Mouse (Mus musculus) common myeloid progenitor, adult 5-6 weeks (primary cell): Measurements from ENCODE around the gene Gpc6. TPM values are rescaled to one million over a fixed set of nuclear protein-coding genes. Genes with fewer than 3 reads are reported as not detected.

Source experiments
- ATAC-seq: replicated peaks from 2 replicates; pipeline ENCODE4 v1.8.0; 2016; ENCODE audit warnings: low read depth, mild to moderate bottlenecking, moderate TSS enrichment, inconsistent platforms; ENCODE audit not compliant: poor library complexity, severe bottlenecking
- total RNA-seq: library from RNA; stranded (forward); fragments of 200-1000, 187-1606 nt; gene quantifications from 2 replicates; pipeline ENCODE4 v1.2.3, GENCODE M21; 2017

The Gpc6 gene
- total RNA-seq, 1 experiment from 2014 or later = not detected

DNA sequence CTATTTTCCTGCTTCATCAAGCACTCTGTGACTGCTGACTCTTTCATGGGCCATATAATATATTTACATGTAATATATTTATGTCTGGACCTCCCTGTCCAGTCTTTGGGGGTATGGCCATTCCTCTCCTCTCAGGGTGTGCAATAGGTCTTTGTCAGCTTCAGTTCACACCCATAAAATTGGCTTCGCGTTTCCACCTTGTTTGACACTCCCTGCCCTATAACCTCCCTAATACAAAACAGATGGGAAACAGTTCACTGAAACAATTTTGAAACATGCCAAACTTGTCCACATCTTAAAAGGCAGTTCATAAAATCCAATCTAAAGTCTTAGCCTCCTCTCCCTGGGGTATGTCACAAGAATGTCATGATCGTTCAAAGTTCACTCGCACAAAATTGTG is 415.4 kb downstream of the Gpc6 start:
- no peak for ATAC-seq

DNA sequence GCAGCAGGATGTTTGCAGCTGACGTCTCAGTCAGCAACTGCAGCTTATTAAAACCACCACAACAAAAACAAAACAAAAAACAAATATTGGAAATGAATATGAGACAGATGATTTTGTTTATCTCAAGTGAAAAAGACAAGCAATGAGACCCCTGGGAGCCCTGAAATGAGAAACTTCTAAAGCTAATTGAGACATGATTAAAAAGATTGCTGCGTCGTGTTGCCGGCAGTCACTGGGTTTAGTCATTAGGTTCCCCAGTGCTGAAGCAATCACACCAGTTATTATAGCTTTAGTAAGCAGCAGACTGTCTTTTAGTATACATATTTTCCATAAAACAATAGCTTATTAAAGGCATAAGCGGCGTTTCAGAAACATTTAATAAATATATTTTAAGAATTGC is 419.4 kb downstream of the Gpc6 start:
- no peak for ATAC-seq

DNA sequence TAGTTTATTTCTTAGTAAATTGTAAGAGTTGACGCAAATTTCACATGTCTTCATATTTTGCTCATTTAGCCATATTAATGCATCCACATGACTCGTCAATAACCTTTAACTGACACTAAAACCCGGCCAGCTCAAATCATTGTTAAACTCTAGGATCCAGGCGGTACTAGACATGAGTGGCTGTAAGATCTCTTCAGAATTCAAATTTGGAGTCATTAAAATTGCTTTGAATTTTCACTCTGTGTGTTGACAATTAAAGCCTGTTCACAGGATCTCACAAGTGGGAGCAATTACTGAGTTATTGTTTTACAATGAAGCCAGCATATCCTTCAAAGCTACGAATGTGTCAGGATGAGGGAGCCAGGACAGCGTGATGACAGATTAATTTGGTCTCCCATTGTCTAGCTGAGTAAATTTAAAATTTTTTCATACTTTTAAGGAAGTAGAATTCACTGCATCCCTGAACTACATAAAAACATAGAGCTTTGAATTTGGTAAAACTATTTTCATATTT is 421.3 kb downstream of the Gpc6 start:
- ATAC-seq = no peak

DNA sequence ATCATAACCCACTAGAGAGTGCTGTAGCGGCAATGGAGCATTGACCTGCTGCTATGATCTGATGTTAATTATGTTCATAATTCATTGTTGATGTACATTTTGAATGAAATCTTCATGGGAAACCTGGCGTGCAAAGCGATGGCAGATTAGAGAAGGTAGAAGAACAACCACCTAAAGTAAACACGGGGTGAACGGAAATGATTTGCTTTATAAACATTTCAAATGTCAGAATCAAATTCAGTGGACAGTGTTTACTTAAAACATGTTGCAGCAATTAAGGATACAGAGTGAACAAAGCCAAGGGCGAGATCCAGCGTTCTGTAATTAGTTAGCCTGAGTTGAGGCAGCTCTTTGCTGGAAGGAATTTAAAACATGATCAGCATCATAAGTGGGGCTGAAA is 426.2 kb downstream of the Gpc6 start:
- ATAC-seq = no peak

DNA sequence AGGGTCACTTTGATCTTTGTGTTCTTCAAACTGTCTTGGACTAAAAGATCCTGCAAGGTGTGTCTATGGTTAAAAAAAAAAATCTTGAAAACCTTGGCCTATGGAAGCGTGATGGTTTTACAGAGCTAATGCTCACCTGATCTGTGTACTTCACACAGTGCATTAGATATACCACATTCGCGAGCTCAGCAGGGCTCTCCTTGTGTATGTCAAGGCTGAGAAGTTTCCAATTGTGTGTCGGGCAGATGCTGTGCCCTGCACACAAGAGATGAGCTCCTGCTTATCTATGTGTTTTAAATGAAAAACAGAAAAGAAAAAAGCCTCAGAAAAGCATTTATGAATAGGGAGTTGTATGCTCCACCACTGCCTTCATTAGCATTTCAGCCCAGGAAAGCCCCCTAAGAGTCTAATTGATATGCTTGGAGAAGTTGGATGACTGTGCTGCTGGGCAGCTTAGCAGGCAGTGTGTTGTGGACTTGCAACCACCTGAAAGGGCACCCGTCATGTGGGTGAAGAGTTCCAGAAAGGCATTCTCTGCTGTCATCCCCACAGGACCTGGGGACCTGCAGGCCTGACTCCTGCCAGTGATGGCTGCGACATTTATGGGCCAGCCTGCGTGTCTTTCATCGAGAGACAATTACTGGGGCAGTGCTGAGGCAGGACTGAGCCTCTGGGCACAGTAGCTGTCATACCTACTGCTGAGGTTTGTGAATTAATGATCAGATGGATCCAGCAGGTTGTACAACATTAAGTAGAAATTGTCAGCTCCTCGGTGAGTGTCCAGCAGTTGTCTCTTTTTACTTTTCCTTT is 436.2 kb downstream of the Gpc6 start:
- ATAC-seq = no peak

DNA sequence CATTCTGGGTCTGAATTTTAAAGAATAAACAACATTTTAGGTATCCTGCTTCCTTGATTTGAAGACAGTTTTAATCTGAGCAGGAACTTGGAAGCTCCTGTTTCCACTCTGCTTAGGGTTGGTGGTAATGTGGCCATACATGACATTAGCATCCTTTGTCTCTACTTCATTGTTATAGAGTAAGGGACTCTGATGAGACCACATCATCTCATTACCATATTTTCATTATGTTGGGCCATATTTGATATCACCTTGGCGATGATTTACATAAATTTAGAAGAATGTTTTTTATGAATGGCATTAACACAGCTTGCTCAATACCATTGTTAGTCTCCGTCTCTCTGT is 436.8 kb downstream of the Gpc6 start:
- ATAC-seq = no peak

DNA sequence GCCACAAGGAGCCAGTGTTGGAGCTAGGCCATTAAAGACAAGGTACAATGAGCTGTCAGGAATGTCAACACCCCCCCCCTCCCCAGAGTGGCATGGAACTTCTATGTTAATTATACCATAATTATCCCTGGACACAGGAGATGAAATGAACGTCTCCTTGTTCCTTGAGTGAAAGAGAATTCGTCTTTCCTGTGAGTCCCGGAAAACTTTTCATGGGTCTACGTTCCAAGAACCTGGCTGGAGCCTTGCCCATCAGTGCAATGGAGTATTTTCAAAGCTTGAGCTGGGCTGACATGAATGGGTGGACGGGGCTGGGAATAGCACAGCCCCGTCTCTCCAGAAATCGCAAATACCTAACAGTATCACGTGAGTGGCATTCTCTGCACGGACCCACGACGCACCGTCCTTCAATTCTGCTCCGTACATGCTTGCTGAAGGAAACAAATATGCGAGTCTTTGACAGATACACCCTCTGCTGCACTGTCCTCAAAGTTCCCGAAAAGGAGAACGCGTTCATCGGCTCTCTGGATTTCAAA is 444.3 kb downstream of the Gpc6 start:
- no peak for ATAC-seq

DNA sequence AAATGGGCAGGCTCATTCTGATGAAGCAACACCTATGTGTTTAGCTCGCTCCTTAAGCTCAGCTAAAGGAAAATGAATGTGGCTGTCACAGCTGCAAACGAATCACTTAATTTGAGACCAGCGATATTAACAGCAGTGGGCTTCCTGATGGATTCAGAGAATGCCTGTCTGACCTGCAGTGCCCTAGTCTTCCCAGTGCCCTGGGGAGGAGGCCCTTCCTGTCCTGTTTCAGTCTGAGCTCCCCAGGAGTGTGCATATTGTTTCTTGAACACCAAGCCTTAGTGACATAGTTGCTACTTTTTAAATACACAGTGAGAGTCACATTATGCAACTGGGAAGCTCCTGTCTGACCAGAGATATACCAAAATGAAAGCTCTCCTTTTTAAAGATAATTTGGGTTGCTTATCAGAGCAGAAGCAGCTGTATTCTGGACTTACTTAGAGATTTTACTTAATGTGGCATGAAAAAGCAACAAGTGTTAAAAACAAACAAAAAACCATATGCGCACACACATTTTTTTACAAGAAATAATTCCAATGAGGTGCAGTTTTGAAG is 451.8 kb downstream of the Gpc6 start:
- ATAC-seq = no peak

DNA sequence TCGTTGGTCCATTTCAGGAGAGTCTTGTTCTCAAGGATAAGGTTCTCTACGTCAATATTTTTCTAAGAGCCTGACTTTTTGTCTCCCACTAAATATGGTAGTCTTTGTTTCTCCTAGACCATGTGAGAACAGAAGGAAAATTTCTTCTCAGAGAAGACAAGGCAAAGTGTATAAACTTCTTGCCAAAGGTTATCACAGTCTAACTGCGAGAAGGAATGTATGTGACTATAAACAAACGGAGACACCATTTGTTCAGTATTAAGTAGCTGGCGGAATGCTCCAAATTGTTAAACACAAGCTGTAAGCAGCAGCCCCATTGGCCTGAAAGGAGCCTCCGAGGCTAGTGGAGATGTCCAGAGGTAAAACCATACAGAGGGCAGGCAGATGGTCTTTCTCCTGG is 454.9 kb downstream of the Gpc6 start:
- no peak for ATAC-seq

DNA sequence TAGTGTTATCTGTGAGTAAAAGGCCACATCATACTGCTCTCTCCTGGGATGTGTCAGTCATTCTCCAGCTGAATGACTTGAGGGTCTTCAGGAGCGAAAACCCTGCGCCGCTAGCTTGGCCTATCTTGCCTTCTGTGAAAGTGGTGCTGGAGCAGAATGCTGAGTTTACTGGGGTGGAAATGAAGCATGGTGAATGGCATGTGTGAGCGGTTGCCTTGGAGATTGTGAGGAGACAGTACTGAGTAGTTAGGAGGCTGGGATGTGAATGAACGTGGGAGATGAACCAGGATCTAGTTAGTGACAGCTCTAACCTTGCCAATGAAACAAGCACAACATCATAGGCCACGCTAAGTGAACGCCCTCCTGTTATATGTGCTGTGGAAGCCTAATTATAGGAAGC is 458.1 kb downstream of the Gpc6 start:
- ATAC-seq = no peak

DNA sequence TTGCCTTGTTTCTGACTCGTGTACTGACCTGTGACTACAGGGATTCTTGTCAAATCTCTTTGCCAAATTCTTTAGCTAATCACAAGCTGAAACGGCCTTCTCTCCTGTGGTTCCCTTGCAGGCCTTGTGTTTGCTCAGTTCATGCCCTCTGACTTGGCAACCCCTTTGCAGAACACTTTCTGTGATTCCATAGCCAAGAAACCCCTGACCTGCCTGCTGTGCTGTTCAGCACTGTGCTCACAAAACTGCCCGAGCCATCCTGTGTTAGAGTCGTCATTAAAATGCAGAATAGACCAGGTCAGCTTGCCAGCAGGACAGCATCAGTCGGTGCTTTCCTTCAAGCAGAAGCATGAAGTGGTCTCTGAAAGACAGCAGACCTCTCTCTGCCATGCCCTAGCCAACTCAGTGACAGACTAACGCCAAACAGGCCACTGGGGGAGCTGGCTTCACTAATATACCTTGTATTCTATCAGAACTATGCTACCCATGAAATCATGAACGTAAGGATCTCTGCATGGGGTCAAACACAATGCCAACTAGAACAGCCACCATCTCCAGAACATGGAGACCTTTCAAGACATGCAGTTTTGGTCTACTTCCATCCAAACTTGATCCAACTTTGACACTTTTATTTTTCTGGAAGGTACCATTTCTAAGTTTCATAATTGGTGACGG is 459.1 kb downstream of the Gpc6 start:
- ATAC-seq = no peak

DNA sequence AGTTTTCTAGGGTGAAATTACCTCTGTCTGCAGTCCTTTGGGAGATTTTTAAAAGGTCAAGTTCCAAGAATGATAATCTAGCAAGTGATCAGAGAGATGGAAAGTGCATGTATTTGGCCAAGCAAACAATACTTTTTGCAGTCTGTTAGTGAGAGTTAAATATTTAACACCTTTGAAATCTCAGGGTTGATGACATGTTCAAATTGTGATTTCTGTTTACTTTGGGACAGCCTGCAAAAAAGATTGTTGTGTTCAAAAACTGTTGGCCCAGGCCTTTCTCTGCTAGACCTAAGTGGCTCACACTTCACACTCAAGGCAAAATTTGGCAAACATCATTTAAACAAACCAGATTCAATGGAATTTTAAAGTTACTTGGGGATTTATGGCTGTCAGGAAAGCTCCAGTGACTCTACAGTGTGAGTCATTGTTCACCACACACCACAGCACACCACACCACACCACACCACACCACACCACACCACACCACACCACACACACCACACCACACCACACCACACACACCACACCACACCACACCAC is 460.7 kb downstream of the Gpc6 start:
- ATAC-seq = no peak

DNA sequence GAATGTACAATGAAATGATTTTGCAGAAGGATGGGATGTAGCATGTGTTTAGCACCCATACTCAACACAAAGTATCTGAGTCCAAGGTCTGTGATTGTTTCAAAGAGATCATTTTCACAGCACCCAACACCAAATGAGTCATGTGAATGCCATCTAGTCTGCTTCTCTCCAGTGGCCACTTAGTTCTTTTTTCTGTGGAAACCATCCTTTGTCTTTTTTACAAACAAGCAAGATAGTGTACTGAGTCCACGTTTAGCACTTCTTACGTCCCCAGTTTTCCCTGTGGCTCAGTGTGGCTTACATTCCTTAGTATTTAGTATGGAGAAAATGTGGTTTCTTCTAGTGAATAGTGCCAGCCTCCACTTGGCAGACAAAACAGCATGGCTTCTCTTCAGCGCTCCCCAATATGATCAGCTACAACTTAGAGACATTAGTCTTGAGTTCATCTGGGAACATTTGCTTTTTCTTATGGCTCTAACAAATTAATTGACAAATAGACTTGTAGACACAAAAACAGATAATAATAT is 465.7 kb downstream of the Gpc6 start:
- no peak for ATAC-seq

DNA sequence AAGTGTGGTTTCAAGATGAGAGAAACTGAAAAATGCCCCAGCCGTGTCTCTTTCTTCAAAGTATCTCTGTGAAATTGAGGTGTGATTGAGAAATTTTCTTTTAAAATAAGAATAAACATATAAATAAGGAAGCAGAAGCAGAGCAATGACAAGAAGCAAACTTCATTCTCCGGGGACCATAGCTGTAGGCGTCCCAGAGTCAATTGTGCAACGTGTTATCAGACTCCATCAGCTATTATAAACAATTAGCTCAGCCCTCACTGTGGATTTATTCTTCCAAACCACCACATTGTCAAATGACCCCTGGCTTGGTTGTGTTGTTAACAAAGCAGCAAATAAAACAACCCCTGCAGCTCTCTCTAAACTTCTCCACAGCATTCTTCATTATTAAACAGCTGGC is 466.3 kb downstream of the Gpc6 start:
- no peak for ATAC-seq

DNA sequence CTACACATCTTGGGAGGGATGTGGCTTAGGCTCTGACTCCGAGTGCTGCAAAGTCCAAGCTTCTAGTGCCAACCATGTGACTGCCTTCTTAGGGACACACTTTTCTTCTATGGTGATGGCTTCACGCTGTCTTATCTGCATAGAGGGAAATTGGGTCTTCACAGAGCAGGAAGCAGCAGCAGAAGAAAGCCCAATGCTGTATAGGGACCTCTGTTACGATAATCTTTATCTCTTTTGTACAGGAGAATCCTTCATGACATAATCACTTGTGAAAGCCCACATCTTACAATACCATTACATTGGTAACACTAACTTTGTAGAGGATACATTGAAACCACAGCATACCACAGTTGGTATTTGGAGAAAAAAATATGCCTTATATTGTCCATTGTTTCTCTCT is 472.1 kb downstream of the Gpc6 start:
- no peak; the same call in 1 of the 2 replicates for ATAC-seq

DNA sequence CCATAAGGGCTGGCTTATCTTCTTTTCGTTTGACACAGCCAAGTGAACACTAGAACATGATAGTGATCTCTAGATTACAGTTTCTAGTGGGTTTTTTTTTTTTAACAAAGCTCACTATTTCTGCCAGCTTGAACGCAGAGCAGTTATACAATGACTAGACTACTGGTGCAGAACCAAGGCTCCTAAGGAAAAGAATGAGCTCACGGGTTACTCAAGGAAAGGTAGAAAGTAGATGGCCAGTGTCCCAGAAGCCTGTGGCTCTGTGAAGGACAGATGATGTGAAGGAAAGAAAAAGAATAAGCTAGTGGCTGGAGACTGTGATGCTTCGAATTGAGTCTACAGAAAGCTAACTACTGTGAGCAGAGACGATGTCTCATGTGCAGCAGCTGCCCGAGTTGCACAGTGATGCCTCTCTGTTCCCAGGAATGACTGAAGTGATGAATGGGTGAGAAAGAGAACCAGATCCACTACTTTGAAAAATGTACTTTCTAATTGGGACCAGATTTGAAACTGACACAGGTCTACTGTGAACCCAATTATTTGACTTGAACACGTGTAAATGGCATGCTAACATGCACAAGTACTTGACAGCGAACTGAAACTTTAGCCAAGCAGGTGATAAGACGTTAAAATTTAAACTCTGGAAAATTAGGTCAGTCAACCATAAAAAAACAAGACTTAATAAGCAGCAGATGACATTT is 482.9 kb downstream of the Gpc6 start:
- no peak for ATAC-seq

DNA sequence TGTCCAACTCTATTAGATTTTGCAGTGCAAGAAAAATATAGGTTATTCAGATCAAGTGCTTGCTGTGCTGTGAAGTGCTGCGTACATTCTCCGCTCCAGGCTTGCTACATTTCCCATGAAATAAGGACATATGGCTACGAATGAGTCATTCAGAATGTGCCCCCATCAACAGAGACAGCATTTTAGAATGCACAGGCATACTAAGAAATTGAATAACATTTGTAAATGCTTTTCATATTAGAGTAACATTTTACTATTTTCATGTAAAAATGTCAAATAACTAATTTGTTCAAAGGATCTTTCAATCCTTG is 483.4 kb downstream of the Gpc6 start:
- ATAC-seq = no peak

DNA sequence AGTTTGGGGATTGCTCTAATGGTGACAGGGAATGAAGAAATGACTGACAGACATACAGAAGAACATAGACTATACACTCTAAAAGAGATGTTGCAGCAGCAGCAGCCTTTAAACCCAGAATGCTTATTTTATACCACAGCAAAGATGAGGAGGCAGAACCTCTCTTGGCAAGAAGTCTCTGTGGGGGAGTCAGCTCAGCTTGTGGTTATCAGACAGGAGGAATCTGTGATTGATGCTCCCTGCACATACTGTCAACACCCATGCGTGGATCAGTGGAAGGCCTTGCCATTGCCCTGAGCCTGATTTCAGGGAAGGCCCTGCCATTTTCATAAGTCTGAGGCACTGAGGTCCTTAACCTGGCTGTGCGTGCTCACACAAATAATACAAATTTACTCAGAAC is 484.7 kb downstream of the Gpc6 start:
- no peak for ATAC-seq

DNA sequence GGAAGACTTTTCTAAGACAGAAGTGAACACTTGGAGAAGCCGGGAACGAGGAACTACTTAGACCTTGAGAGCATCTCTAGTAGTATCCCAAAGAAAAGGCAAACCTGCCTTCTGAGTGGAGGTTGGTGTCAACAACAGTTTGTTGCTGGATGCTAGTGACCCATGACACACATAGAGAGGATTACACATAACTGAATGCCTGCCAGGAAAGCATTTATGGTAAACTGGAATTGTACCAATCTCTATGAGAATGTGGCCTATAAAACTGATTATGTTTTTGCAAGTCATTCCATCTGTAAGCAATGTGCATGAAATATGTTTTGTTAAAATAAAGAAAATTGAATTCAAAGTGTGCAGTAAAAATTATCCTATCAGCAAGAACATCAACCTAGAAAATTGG is 485.4 kb downstream of the Gpc6 start:
- ATAC-seq = no peak

DNA sequence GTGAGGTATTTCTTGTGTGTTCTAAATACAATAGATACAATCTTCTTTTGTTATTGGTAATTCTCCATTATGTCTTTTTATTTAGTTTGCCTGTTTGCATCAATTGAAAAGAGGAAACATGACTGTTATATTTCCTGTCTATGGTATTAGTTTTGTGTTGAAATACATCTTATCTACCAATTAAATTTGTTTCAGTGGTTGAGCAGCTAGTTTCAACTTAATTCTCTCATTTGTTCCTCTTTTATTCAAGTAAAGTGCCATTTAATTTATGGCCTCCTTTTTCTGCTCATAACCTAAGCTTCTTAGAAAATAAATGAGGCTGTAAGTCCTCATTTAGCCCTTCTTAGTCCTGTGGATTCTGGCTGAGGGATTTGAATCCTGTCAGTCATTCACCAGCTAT is 489.9 kb downstream of the Gpc6 start:
- ATAC-seq = peak; percentile 89
